Mouse (Mus musculus): ENCODE data around the gene Sfmbt2. TPM values are rescaled to one million over a fixed set of nuclear protein-coding genes. Genes with fewer than 3 reads are reported as not detected.
"Not testable (repeated sequence)": the region's sequence is repeated elsewhere in the genome, so short reads cannot be mapped to it uniquely, and the experiment has no call there.

Gene Sfmbt2
- polyA plus RNA-seq (2015; fragmentation: Nextera tagmentation; extraction: Ambion mirVana) = 1.2 and 1.3 TPM in 2 replicates

GRCm38 (mm10) chr2:10370176-10370575, at the start of gene Sfmbt2:
Gene Sfmbt2 (plus strand): TSS chr2:10370510.
- Histone ChIP-seq H3K36me3 (no peaks in the 10 kb centered on the region), H3K4me3 (peak within 1 kb of the TSS; percentile 76), H3K9ac (no peak within 1 kb of the TSS), H3K27ac (no peak within 1 kb of the TSS), H3K27me3 (peaks cover 68% of the 10 kb centered on the region), H3K4me2 (peak within 1 kb of the TSS; percentile 95; the same call in 1 of the 2 replicates), H3K4me1 (replicated peaks) (peaks cover 23% of the 10 kb centered on the region), H3K9me3 (replicated peaks) (no peaks in the 10 kb centered on the region)
- 2% methylated on average over 10 of the region's 10 CpGs for WGBS
- no peak for ATAC-seq (replicated peaks; ENCODE audit: insufficient number of reproducible peaks, insufficient read depth, low FRiP score, low read depth)

DNA sequence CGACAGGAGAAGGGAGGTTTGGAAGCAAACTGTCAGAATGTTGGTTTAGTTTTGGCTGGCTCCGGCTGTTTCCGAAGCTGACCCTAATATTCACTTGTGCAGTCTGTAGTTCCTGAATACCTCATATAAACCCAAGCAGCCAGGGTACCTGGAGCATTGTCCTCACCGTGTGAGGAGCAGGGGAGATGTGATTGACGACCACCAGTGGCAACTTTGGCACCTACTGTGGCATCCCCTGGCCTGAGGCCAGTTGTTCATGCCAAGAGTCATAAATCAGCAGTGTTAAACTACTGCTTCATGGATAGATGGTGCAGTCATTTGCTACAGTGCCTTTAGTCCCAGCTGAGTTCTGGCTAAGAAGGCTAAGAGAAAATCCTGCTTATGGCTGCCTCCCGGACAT, 49.2 kb upstream of the Sfmbt2 start:
- Histone ChIP-seq H3K4me1 (replicated peaks) (0 out of 2 replicates have a peak, but pooled peaks cover 3% of the 10 kb centered on the region), H3K27me3 (no peaks in the 10 kb centered on the region), H3K9ac (no peak overlapping the region), H3K4me3 (no peak overlapping the region), H3K9me3 (replicated peaks) (no peaks in the 10 kb centered on the region), H3K36me3 (no peaks in the 10 kb centered on the region), H3K4me2 (no peak overlapping the region), H3K27ac (no peak overlapping the region)
- 54% methylated on average over 6 of the region's 6 CpGs for WGBS
- no peak for ATAC-seq (replicated peaks; ENCODE audit: insufficient number of reproducible peaks, insufficient read depth, low FRiP score, low read depth)

GRCm38 (mm10) chr2:10323173-10323572, 47.1 kb upstream of the Sfmbt2 start:
- no peaks in the 10 kb centered on the region for H3K36me3 ChIP-seq
- WGBS = 82% methylated on average over 4 of the region's 4 CpGs
- H3K9me3 ChIP-seq (replicated peaks) = no peaks in the 10 kb centered on the region
- no peak overlapping the region for H3K4me2 ChIP-seq
- no peak for ATAC-seq (replicated peaks; ENCODE audit: insufficient number of reproducible peaks, insufficient read depth, low FRiP score, low read depth)
- no peak overlapping the region for H3K9ac ChIP-seq
- no peak overlapping the region for H3K4me3 ChIP-seq
- no peaks in the 10 kb centered on the region for H3K4me1 ChIP-seq (replicated peaks)
- H3K27me3 ChIP-seq = no peaks in the 10 kb centered on the region
- H3K27ac ChIP-seq = no peak overlapping the region

DNA sequence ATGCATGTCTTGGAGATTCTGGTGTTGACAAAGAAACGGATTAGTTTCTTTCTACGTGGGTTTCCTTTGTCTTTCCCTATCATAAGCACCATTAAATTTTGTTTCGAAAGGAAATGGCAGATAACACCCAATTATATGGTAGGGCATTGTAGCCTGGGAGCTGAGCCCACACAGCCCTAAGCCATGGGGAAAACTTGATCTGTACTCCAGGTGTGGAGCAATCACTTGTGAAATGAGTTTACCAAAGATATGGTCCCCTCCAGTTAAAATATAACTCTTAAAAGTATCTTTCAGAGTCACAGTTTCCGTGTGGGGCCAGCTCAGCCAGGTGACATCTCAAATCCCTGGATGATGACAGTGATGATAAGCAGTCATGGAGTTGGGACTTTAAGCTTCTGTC, 45.3 kb upstream of the Sfmbt2 start:
- no peak overlapping the region for H3K27ac ChIP-seq
- H3K27me3 ChIP-seq = no peaks in the 10 kb centered on the region
- H3K9me3 ChIP-seq (replicated peaks) = no peaks in the 10 kb centered on the region
- ATAC-seq (replicated peaks; ENCODE audit: insufficient number of reproducible peaks, insufficient read depth, low FRiP score, low read depth) = no peak
- no peaks in the 10 kb centered on the region; the same call in 1 of the 2 replicates for H3K4me1 ChIP-seq (replicated peaks)
- no peak overlapping the region for H3K4me2 ChIP-seq
- no peaks in the 10 kb centered on the region for H3K36me3 ChIP-seq
- 64% methylated on average over 4 of the region's 4 CpGs for WGBS
- H3K9ac ChIP-seq = no peak overlapping the region
- H3K4me3 ChIP-seq = no peak overlapping the region

DNA sequence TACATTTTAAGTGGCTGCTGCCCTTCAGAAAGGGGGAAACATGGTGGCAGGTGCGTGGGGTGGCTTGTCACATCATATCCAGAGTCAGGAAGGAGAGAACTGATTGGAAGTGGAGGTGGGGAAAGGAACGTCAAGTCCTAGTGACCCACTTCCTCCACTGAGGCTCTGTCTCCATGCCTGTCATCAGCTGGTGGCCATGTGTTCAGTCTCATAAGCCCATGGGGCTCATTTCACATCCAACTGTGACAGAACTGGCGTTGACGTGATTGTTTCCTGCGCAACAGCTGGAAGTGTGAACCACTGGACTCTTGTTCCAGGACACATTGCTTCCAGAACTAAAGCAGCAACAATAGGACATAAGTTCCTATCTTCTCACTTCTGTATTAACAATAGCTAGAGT, 40.1 kb upstream of the Sfmbt2 start:
- H3K4me2 ChIP-seq = no peak overlapping the region
- WGBS = 25% methylated on average over 5 of the region's 5 CpGs
- H3K9ac ChIP-seq = no peak overlapping the region
- no peak overlapping the region for H3K4me3 ChIP-seq
- H3K36me3 ChIP-seq = no peaks in the 10 kb centered on the region
- H3K27ac ChIP-seq = no peak overlapping the region
- H3K9me3 ChIP-seq (replicated peaks) = no peaks in the 10 kb centered on the region
- H3K27me3 ChIP-seq = peaks cover 11% of the 10 kb centered on the region
- ATAC-seq (replicated peaks; ENCODE audit: insufficient number of reproducible peaks, insufficient read depth, low FRiP score, low read depth) = 0 out of 2 replicates have a peak, but pooled peaks have one; percentile 27
- no peaks in the 10 kb centered on the region; the same call in 1 of the 2 replicates for H3K4me1 ChIP-seq (replicated peaks)

- ATAC-seq (replicated peaks; ENCODE audit: insufficient number of reproducible peaks, insufficient read depth, low FRiP score, low read depth) = no peak
- Histone ChIP-seq H3K27ac (no peak overlapping the region), H3K9ac (no peak overlapping the region), H3K4me2 (no peak overlapping the region), H3K27me3 (peaks cover 11% of the 10 kb centered on the region), H3K4me3 (no peak overlapping the region), H3K36me3 (no peaks in the 10 kb centered on the region), H3K9me3 (replicated peaks) (no peaks in the 10 kb centered on the region), H3K4me1 (replicated peaks) (no peaks in the 10 kb centered on the region; the same call in 1 of the 2 replicates)
- WGBS = 19% methylated on average over 6 of the region's 6 CpGs
These were observed 36.0 kb upstream of the Sfmbt2 start for GRCm38 (mm10) chr2:10334299-10334698.

GRCm38 (mm10) chr2:10335037-10335608, 35.2 kb upstream of the Sfmbt2 start:
- Histone ChIP-seq H3K4me1 (replicated peaks) (no peaks in the 10 kb centered on the region; the same call in 1 of the 2 replicates), H3K9me3 (replicated peaks) (no peaks in the 10 kb centered on the region), H3K27ac (no peak overlapping the region), H3K9ac (no peak overlapping the region), H3K36me3 (no peaks in the 10 kb centered on the region), H3K27me3 (peaks cover 11% of the 10 kb centered on the region), H3K4me3 (no peak overlapping the region), H3K4me2 (no peak overlapping the region)
- 57% methylated on average over 4 of the region's 4 CpGs for WGBS
- ATAC-seq (replicated peaks; ENCODE audit: insufficient number of reproducible peaks, insufficient read depth, low FRiP score, low read depth) = no peak

- H3K4me3 ChIP-seq = no peak overlapping the region
- no peak for ATAC-seq (replicated peaks; ENCODE audit: insufficient number of reproducible peaks, insufficient read depth, low FRiP score, low read depth)
- no peaks in the 10 kb centered on the region for H3K36me3 ChIP-seq
- H3K4me2 ChIP-seq = no peak overlapping the region
- no peaks in the 10 kb centered on the region for H3K4me1 ChIP-seq (replicated peaks)
- H3K27me3 ChIP-seq = no peaks in the 10 kb centered on the region
- WGBS = 59% methylated on average over 1 of the region's 1 CpGs
- H3K9ac ChIP-seq = no peak overlapping the region
- no peak overlapping the region for H3K27ac ChIP-seq
- H3K9me3 ChIP-seq (replicated peaks) = no peaks in the 10 kb centered on the region
These were observed 30.3 kb upstream of the Sfmbt2 start for GRCm38 (mm10) chr2:10340022-10340421.

DNA sequence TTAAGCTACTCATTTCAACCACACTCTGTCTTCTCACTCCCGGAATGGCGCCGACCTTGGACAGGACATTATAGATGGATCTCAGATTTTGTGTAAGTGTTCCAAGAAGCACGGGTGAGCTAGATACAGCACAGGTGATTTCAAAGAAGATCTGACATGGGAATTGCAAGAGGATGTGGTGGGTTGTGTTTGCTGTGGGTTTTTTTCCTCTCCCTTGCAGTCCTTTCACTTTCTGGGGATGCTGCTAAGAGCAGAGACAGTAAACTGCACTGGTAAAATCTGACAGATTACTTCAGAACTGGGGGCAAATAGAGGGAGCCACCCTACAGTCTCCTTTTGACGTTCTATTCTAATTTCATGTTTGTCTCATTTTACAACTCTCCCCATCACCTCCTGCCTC, 26.8 kb upstream of the Sfmbt2 start:
- Histone ChIP-seq H3K27me3 (no peaks in the 10 kb centered on the region), H3K9ac (no peak overlapping the region), H3K36me3 (no peaks in the 10 kb centered on the region), H3K4me2 (no peak overlapping the region), H3K4me1 (replicated peaks) (no peaks in the 10 kb centered on the region), H3K4me3 (no peak overlapping the region), H3K9me3 (replicated peaks) (no peaks in the 10 kb centered on the region), H3K27ac (no peak overlapping the region)
- no peak for ATAC-seq (replicated peaks; ENCODE audit: insufficient number of reproducible peaks, insufficient read depth, low FRiP score, low read depth)
- WGBS = 73% methylated on average over 5 of the region's 5 CpGs

DNA sequence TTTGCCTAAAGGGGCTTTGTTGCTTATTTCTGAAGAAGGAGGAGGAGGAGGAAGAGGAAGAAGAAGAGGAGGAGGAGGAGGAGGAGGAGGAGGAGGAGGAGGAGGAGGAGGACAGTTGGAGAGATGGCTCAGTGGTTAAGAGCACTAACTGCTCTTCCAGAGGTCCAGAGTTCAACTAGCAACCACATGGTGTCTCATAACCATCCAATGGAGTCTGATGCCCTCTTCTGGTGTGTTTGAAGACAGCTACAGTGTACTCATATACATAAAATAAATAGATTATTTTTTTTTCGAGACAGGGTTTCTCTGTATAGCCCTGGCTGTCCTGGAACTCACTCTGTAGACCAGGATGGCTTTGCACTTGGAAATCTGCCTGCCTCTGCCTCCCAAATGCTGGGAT, 26.2 kb upstream of the Sfmbt2 start:
- ATAC-seq (replicated peaks; ENCODE audit: insufficient number of reproducible peaks, insufficient read depth, low FRiP score, low read depth); H3K4me1 ChIP-seq (replicated peaks); H3K4me2 ChIP-seq; H3K9me3 ChIP-seq (replicated peaks); H3K4me3 ChIP-seq; H3K27ac ChIP-seq; H3K36me3 ChIP-seq; H3K27me3 ChIP-seq; H3K9ac ChIP-seq: not testable (repeated sequence)
- 87% methylated on average over 1 of the region's 1 CpGs for WGBS

GRCm38 (mm10) chr2:10347193-10347592, 23.1 kb upstream of the Sfmbt2 start:
- H3K36me3 ChIP-seq = no peaks in the 10 kb centered on the region
- no peaks in the 10 kb centered on the region for H3K27me3 ChIP-seq
- no peak overlapping the region for H3K9ac ChIP-seq
- H3K27ac ChIP-seq = no peak overlapping the region
- H3K4me3 ChIP-seq = no peak overlapping the region
- 90% methylated on average over 4 of the region's 4 CpGs for WGBS
- ATAC-seq (replicated peaks; ENCODE audit: insufficient number of reproducible peaks, insufficient read depth, low FRiP score, low read depth) = no peak
- H3K4me1 ChIP-seq (replicated peaks) = no peaks in the 10 kb centered on the region
- H3K4me2 ChIP-seq = no peak overlapping the region
- H3K9me3 ChIP-seq (replicated peaks) = no peaks in the 10 kb centered on the region

DNA sequence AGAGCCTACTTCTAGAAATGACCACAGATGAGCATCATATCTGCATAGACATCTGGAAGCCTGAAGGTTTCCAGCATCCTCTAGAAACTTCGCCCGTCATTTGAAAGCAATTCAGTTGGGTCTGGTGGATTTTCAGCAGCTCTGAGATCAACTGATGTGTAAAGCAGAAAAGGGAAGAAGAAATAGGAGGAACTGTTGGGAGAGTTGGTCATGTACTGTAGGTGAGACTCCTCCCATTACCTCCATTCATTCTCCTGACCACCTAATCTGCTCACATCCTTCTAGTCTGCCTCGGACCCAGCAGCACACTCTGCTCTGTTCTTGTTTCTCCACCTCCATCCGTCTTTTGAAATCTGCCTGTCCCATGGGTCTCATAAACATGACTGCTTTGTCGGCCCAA, 22.3 kb upstream of the Sfmbt2 start:
- H3K36me3 ChIP-seq = no peaks in the 10 kb centered on the region
- no peak overlapping the region for H3K4me2 ChIP-seq
- H3K27ac ChIP-seq = no peak overlapping the region
- no peaks in the 10 kb centered on the region for H3K9me3 ChIP-seq (replicated peaks)
- H3K9ac ChIP-seq = no peak overlapping the region
- H3K4me1 ChIP-seq (replicated peaks) = no peaks in the 10 kb centered on the region
- no peak for ATAC-seq (replicated peaks; ENCODE audit: insufficient number of reproducible peaks, insufficient read depth, low FRiP score, low read depth)
- no peak overlapping the region for H3K4me3 ChIP-seq
- 67% methylated on average over 5 of the region's 5 CpGs for WGBS
- no peaks in the 10 kb centered on the region for H3K27me3 ChIP-seq
